Mouse (Mus musculus): ENCODE measurements around the gene Cpa4.

DNA sequence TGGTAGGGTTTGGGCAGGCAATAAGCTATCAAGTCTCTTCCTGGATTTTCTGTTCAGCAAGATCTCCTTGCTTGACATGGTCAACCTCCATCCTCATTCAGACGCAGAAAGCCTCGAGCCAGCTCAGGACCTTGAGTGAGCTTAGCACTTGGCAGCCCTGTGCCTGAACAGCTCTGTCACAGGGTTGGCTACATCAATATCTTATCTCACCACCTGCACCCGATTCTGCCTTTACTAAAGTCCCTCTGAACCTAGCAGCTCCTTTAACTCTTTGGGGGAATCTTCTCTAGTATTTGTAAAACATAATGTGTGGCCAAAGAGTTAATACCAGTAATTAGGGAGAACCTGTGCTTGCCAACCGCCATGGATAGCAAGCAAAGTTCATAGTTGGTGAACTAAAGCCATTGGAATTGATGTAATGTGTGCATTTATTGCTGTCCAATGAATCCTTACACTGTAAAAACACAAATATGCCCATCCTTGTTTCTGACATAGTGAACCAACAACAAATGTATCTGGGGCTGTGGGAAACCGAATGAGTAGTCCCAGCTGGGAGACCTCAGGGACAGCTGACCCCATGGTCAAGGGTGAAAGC, 70.6 kb downstream of the Cpa4 start, which contains the start of gene Cpa1:
- TF ChIP-seq CTCF (IDR thresholded peaks at IDR 0.05; ENCODE audit: extremely low read depth, insufficient read depth, low read length) (no peak), POLR2A (IDR thresholded peaks at IDR 0.05; ENCODE audit: extremely low read depth, insufficient read depth, low read length) (no peak)
